Mouse (Mus musculus) liver, embryonic 11.5 days (tissue): ENCODE measurements around the gene Uprt. TPM values are rescaled to one million over a fixed set of nuclear protein-coding genes. Genes with fewer than 3 reads are reported as not detected.

Experiments
- ATAC-seq: fragments of 200-750 bp; cut with Nextera tagmentation; replicated peaks from 2 replicates; pipeline ENCODE4 v1.8.0; 2017; ENCODE audit warnings: moderate number of reproducible peaks, mild to moderate bottlenecking, moderate TSS enrichment, moderate library complexity; ENCODE audit not compliant: low FRiP score
- DNase-seq: peaks from one replicate; pipeline ENCODE4 v3.0.0-alpha.2; 2017; ENCODE audit warnings: low spot score
- H3K27ac ChIP-seq: fragments of 300-500 bp; sonication (generic); 2 replicates; pipeline ENCODE4 v1.5.1; 2014; ENCODE audit warnings: mild to moderate bottlenecking, low read depth, low read length, control low read depth
- H3K27me3 ChIP-seq: fragments of 300-500 bp; sonication (generic); replicated peaks from 2 replicates; pipeline ENCODE4 v1.6.1; 2014; ENCODE audit warnings: low read length, mixed read lengths; ENCODE audit not compliant: control insufficient read depth, insufficient read depth
- H3K36me3 ChIP-seq: fragments of 300-500 bp; sonication (generic); 2 replicates; pipeline ENCODE4 v1.6.1; 2014; ENCODE audit warnings: mild to moderate bottlenecking, low read length, moderate library complexity, mixed read lengths; ENCODE audit not compliant: control insufficient read depth, insufficient read depth
- H3K4me1 ChIP-seq: fragments of 300-500 bp; sonication (generic); replicated peaks from 2 replicates; pipeline ENCODE4 v1.6.1; 2014; ENCODE audit warnings: low read length, mixed read lengths; ENCODE audit not compliant: control insufficient read depth, insufficient read depth
- H3K4me2 ChIP-seq: fragments of 300-500 bp; sonication (generic); 2 replicates; pipeline ENCODE4 v1.6.1; 2014; ENCODE audit warnings: mild to moderate bottlenecking, control low read depth, moderate library complexity
- H3K4me3 ChIP-seq: fragments of 300-500 bp; sonication (generic); 2 replicates; pipeline ENCODE4 v1.5.1; 2014; ENCODE audit warnings: low read depth, low read length, control low read depth
- H3K9ac ChIP-seq: fragments of 300-500 bp; sonication (generic); 2 replicates; pipeline ENCODE4 v1.6.1; 2014; ENCODE audit warnings: low read depth, low read length, control low read depth
- H3K9me3 ChIP-seq: fragments of 300-500 bp; sonication (generic); 2 replicates; pipeline ENCODE4 v1.6.1; 2016; ENCODE audit warnings: low read length, inconsistent platforms, mixed read lengths; ENCODE audit not compliant: control insufficient read depth
- WGBS: fragments of 180-500 bp; shearing (Covaris S2); extraction: QIAGEN DNeasy Blood & Tissue Kit; methylation state at CpG from one replicate; pipeline ENCODE4 v1.1.7; 2014; 5-methylcytosine and 5-hydroxymethylcytosine counted together
- polyA plus RNA-seq: library from polyadenylated mRNA; unstranded; fragments of >200 nt; fragmentation: Nextera tagmentation; extraction: Ambion mirVana; gene quantifications from 2 replicates; pipeline ENCODE4 v1.2.1, GENCODE M21; 2014

Gene Uprt
- polyA plus RNA-seq: 1.0 and 1.6 TPM in 2 replicates

DNA sequence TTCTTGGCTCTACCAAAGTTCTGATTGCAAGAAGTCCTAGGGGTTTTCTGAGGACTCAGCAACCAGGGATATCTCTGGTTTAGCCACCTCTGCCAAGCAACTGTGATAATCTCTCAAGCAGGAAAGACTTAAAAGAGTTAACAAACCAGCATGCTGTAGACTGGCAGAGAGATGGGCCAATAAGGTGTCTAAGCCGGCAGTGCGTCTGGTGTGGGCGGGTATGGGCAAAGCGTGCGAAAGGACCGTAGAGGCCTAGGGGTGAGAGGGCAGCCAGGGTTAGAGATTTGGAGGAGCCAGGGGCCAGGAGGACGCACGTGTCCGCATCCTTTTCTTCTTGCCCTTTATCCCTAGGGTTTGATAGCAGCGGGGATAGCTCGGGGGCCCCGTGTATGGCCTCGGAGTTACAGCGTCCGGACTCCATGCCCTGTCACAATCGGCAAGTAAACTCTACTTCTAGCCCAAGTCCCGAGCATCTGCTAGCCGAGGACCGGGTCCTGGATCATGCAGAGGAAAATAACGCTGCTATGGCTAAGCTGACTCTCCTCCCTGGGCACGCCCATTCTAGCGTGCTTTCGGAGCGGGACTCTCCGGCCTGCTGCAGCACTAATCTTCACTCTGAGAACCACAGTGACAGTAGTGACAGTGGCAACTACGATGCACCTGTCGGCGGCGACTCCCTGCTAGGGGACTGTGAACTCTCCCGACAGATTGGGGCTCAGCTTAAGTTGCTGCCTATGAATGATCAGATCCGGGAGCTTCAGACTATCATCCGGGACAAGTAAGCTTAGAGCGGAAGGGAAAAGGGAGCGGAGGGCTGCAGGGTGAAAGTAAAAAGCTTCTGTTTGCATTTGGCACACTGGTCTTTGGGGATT lies at the start of gene Uprt:
TSS of gene Uprt (plus strand) at position 247 of the 872 bp plus-strand sequence.
- H3K4me3 ChIP-seq: peak within 1 kb of the TSS; percentile 64
- no peaks in the 10 kb centered on the region for H3K4me1 ChIP-seq
- H3K9ac ChIP-seq: peak within 1 kb of the TSS; percentile 61
- no peaks in the 10 kb centered on the region for H3K9me3 ChIP-seq
- no peaks in the 10 kb centered on the region for H3K36me3 ChIP-seq
- peak within 1 kb of the TSS; percentile 71 for H3K4me2 ChIP-seq
- ATAC-seq (peak; percentile 98), DNase-seq (peak; percentile 55)
- WGBS: 22% methylated on average over 34 of the region's 34 CpGs
- H3K27ac ChIP-seq: 0 out of 2 replicates have a peak within 1 kb of the TSS, but pooled peaks have one; percentile 7
- peaks cover 21% of the 10 kb centered on the region for H3K27me3 ChIP-seq

DNA sequence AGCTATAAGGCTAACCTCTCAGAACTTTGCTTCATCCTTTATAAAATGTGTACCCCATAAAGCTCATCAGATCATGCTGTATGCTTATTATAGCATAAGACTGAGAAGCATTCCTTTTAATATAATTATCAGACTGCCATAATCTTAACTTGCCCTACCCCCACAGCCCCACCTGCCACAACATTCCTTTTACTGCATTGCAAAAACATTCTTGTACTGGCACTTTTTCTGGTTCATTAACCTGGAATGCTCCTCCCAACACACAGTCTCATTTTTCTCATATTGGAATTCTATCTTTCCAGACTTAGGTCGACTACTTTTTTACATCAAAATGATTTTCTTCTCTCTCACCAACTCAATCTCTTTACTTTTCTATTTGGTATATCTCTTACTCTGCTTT lies 49.2 kb upstream of the Uprt start:
- WGBS: 28% methylated on average over 1 of the region's 1 CpGs
- no peaks in the 10 kb centered on the region for H3K36me3 ChIP-seq
- no peaks in the 10 kb centered on the region for H3K9me3 ChIP-seq
- H3K9ac ChIP-seq: no peak overlapping the region
- no peak overlapping the region for H3K27ac ChIP-seq
- ATAC-seq (no peak), DNase-seq (no peak)
- no peak overlapping the region for H3K4me2 ChIP-seq
- peaks cover 7% of the 10 kb centered on the region for H3K27me3 ChIP-seq
- H3K4me3 ChIP-seq: no peak overlapping the region
- no peaks in the 10 kb centered on the region for H3K4me1 ChIP-seq

DNA sequence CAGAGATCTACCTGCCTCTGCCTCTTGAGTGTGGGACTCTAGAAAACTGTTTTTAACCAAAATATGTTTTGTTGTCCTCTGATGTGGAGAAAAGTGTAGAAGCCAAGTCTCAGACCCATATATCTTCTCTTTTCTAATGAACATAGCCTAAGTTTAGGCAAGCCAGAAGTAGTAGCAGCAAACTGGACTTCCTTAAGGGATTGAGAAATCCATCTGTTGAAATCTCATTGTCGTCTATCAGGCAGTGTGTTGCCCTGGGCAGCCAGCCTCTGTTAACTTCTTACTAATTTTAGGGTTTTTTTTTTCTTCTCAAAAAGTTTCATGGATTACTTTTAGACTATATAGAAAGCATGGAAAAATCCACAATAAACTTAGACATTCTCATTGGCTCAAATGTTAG lies 30.2 kb upstream of the Uprt start:
- Histone ChIP-seq H3K4me1 (no peaks in the 10 kb centered on the region), H3K27ac (no peak overlapping the region), H3K9me3 (no peaks in the 10 kb centered on the region), H3K9ac (no peak overlapping the region), H3K36me3 (no peaks in the 10 kb centered on the region), H3K27me3 (no peaks in the 10 kb centered on the region; the same call in 1 of the 2 replicates), H3K4me2 (no peak overlapping the region), H3K4me3 (no peak overlapping the region)
- DNase-seq: no peak
- no peak for ATAC-seq
- 67% methylated on average over 1 of the region's 1 CpGs for WGBS

DNA sequence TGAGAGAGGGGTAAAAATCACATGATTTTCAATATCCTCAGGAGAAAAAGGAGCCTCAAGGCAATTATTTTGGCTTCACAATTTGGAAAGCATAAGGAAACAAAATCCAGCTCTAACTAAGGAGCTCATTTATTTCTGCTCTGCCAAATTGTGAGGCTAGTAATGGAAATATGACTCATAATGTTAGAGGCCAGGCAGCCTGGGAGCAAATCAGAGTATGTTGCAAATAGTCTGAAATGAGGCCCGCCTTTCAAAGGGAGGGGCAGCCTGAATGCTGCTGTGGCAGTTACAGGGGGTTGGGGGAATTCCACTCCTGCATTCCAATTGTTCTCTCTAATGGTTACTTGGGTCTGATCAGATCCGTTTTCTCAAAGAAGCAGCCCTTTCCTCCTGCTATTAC lies 20.9 kb upstream of the Uprt start:
- H3K4me1 ChIP-seq: no peaks in the 10 kb centered on the region
- no peaks in the 10 kb centered on the region for H3K36me3 ChIP-seq
- H3K9me3 ChIP-seq: no peaks in the 10 kb centered on the region
- H3K4me2 ChIP-seq: no peak overlapping the region
- H3K27ac ChIP-seq: no peak overlapping the region
- ATAC-seq (no peak), DNase-seq (no peak)
- H3K9ac ChIP-seq: no peak overlapping the region
- WGBS: 46% methylated on average over 2 of the region's 2 CpGs
- H3K27me3 ChIP-seq: no peaks in the 10 kb centered on the region
- no peak overlapping the region for H3K4me3 ChIP-seq

DNA sequence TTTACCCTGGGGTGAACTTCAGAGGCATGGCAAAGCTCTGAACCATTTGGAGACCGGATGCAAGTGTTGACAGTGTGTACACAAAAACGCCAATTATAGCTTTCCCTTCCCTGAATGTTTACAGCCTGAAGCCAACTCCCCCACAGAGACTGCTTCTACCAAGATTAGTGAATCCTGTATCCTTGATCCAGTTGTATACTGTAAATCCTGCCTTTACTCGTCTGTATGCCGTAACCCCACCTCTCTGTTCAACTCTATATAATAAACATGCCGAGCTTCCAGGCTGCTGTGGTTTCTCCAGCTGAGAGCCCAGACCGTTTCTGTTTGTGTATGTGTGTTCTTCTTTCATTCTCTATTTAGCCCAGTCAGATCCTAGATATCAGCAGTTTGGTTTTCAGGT lies 18.2 kb upstream of the Uprt start:
- Histone ChIP-seq H3K9ac (no peak overlapping the region), H3K36me3 (no peaks in the 10 kb centered on the region), H3K4me1 (no peaks in the 10 kb centered on the region), H3K27me3 (no peaks in the 10 kb centered on the region), H3K9me3 (no peaks in the 10 kb centered on the region), H3K4me3 (no peak overlapping the region), H3K27ac (no peak overlapping the region), H3K4me2 (no peak overlapping the region)
- ATAC-seq (no peak), DNase-seq (no peak)
- WGBS: 57% methylated on average over 6 of the region's 6 CpGs

DNA sequence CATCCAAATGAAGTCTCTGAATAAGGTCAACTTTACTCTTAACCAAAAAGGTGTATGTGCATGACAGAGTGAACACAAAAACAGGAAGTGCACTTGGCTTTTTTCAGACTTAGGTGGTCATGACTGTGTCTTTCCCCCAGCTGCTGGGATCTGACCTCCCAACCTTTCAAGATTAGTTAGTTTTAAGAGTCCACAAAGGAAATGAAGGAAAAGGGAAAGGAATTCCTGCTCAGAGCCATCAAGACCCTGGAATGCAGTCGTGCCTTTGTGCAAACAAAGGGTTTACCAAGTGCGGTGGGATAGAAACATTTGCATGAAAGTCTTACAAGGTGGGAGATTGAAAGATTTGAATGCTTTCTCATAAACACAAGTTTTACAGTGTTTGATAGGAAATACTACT lies 4.6 kb upstream of the Uprt start:
- no peaks in the 10 kb centered on the region for H3K4me1 ChIP-seq
- no peaks in the 10 kb centered on the region for H3K9me3 ChIP-seq
- no peak overlapping the region for H3K9ac ChIP-seq
- peaks cover 12% of the 10 kb centered on the region for H3K27me3 ChIP-seq
- no peak overlapping the region for H3K27ac ChIP-seq
- H3K4me2 ChIP-seq: no peak overlapping the region
- 19% methylated on average over 2 of the region's 2 CpGs for WGBS
- no peak overlapping the region for H3K4me3 ChIP-seq
- ATAC-seq (no peak), DNase-seq (no peak)
- no peaks in the 10 kb centered on the region for H3K36me3 ChIP-seq

DNA sequence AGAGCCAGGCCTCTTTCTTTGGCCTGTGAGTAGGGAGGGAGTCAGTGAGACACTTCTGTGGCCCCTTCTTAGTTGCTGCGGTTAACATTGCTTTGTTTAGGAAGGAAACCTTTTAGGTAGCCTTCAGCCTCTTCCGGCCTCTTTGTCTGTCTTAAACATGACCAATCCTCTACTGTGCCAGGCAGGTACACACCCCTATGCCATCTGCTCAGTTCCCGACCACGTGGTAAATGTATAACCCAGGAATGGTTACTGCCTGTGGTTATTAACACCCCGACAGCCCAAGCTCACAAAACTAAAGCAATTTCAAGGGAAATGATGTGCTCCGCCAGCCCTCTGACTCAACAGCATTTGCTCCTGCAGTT lies 808 bp downstream of the Uprt start:
- DNase-seq: no peak
- ATAC-seq: peak; percentile 54; the same call in 1 of the 2 replicates
- Histone ChIP-seq H3K27ac (no peak overlapping the region), H3K4me2 (peak overlapping the region; percentile 71), H3K4me3 (peak overlapping the region; percentile 64), H3K9me3 (no peaks in the 10 kb centered on the region), H3K9ac (peak overlapping the region; percentile 61), H3K4me1 (no peaks in the 10 kb centered on the region), H3K36me3 (no peaks in the 10 kb centered on the region), H3K27me3 (peaks cover 19% of the 10 kb centered on the region)
- 16% methylated on average over 6 of the region's 6 CpGs for WGBS

DNA sequence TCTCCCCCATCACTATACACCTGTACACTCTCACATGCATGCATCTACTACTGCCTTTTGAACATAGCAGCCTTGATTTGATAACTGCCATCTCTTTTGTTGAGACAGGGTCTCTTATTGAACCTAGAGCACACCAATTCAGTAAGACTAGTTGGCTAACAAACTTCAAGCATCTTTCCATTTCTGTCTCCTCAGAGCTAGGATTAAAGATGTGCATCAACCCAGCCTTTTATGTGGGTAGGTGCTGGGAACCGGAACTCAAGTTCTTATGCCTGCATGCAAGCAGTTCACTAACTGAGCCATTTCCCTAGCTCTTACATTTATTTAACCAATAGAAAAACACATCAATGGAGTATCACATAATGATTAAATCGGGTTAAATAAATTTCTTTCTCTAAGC lies 3.0 kb downstream of the Uprt start:
- Histone ChIP-seq H3K9ac (no peak overlapping the region), H3K27me3 (peaks cover 16% of the 10 kb centered on the region), H3K4me1 (no peaks in the 10 kb centered on the region), H3K36me3 (no peaks in the 10 kb centered on the region), H3K9me3 (no peaks in the 10 kb centered on the region), H3K4me2 (no peak overlapping the region), H3K27ac (no peak overlapping the region), H3K4me3 (no peak overlapping the region)
- DNase-seq: no peak
- WGBS: 90% methylated on average over 2 of the region's 2 CpGs
- ATAC-seq: no peak

DNA sequence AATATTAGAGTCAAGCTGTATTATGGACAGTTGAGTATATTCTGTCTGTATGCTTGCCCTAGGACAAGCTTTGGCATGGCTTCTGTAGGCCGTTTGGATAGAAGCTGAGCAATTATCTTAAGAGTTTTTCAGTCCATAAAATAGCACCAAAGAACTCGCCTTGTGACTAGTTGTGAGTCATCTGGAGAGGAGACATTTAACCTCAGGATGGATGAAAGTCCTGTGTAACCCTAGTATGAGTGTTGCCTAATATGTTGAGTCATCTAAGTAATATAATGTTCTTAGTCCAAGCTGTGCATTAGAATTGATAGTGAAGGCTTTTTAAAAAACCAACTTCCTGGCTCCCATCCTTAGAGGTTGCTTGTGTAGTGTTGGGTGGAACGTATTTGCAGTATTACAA lies 5.4 kb downstream of the Uprt start:
- Histone ChIP-seq H3K4me3 (no peak overlapping the region), H3K27ac (no peak overlapping the region), H3K4me1 (no peaks in the 10 kb centered on the region), H3K27me3 (peaks cover 13% of the 10 kb centered on the region), H3K36me3 (no peaks in the 10 kb centered on the region), H3K9me3 (no peaks in the 10 kb centered on the region), H3K4me2 (no peak overlapping the region), H3K9ac (no peak overlapping the region)
- DNase-seq (no peak), ATAC-seq (no peak)
- WGBS: 70% methylated on average over 3 of the region's 3 CpGs
